Comparison of ENCODE assay signal across 29 mouse cellular contexts in genomic region chr10:71222639-71223038, GRCm38 (mm10). TPM values are rescaled to one million over a fixed set of nuclear protein-coding genes. Genes with fewer than 3 reads are reported as not detected.
A peak's percentile ranks its signal among the peaks of the same experiment; 100 is the strongest.
DNase-seq lines count a peak whose midpoint lies in the region; ATAC-seq and TF ChIP-seq lines count a peak whose summit lies in the region.
"Had no signal": no experiment of that assay in that cellular context is flagged by ENCODE, and none has a peak within 500 bp of the region (broad histone marks: within the 10 kb centered on the region; RNA-seq: fewer than 3 reads in every experiment).

No protein-coding gene starts in this region.

- 42% methylated on average over 2 of the region's 2 CpGs for WGBS in forebrain, embryonic 14.5 days
- 52% methylated on average over 2 of the region's 2 CpGs for WGBS in forebrain, postnatal 0 days
- 59% methylated on average over 2 of the region's 2 CpGs for WGBS in midbrain, embryonic 13.5 days
- 65% methylated on average over 2 of the region's 2 CpGs for WGBS in midbrain, postnatal 0 days
- WGBS in hindbrain, embryonic 13.5 days = 56% methylated on average over 2 of the region's 2 CpGs

- H3K27ac ChIP-seq in forebrain, embryonic 14.5 days (ENCODE audit: low read depth, low read length) = no peak overlapping the region; the same call in 1 of the 2 replicates
- no peak overlapping the region for H3K27ac ChIP-seq in forebrain, postnatal 0 days (ENCODE audit: low read depth, low read length)
- H3K27ac ChIP-seq in midbrain, embryonic 13.5 days = peak overlapping the region; percentile 48
- H3K27ac ChIP-seq in midbrain, postnatal 0 days (ENCODE audit: low read depth, low read length) = no peak overlapping the region
- H3K27ac ChIP-seq in hindbrain, embryonic 13.5 days = 0 out of 2 replicates have a peak overlapping the region, but pooled peaks have one; percentile 31
- H3K27ac ChIP-seq: gastrocnemius, adult 2 months; kidney, embryonic 15.5 days; liver, embryonic 12.5 days; macrophage had no signal

- TF ChIP-seq CTCF in forebrain, postnatal 0 days (IDR thresholded peaks at IDR 0.05; ENCODE audit: low read depth) = no peak
- TF ChIP-seq CTCF in midbrain, postnatal 0 days (IDR thresholded peaks at IDR 0.05) = no peak

- H3K27me3 ChIP-seq in forebrain, embryonic 14.5 days (replicated peaks; ENCODE audit: control insufficient read depth, insufficient read depth, low read length) = no peaks in the 10 kb centered on the region
- no peaks in the 10 kb centered on the region for H3K27me3 ChIP-seq in forebrain, postnatal 0 days (ENCODE audit: insufficient read depth, low read length)
- H3K27me3 ChIP-seq in midbrain, embryonic 13.5 days = no peaks in the 10 kb centered on the region
- no peaks in the 10 kb centered on the region for H3K27me3 ChIP-seq in midbrain, postnatal 0 days (ENCODE audit: insufficient read depth, low read length)
- H3K27me3 ChIP-seq in hindbrain, embryonic 13.5 days = no peaks in the 10 kb centered on the region
- H3K27me3 ChIP-seq: heart, embryonic 12.5 days; kidney, embryonic 15.5 days; liver, embryonic 12.5 days had no signal

- no peak overlapping the region for H3K4me3 ChIP-seq in forebrain, embryonic 14.5 days (ENCODE audit: low read depth, low read length)
- H3K4me3 ChIP-seq in forebrain, postnatal 0 days (ENCODE audit: low read depth, low read length) = no peak overlapping the region
- H3K4me3 ChIP-seq in midbrain, embryonic 13.5 days (replicated peaks) = no peak overlapping the region
- H3K4me3 ChIP-seq in midbrain, postnatal 0 days (ENCODE audit: low read depth, low read length) = no peak overlapping the region
- no peak overlapping the region for H3K4me3 ChIP-seq in hindbrain, embryonic 13.5 days
- H3K4me3 ChIP-seq: gastrocnemius, adult 2 months; heart, embryonic 12.5 days; kidney, embryonic 15.5 days; liver, embryonic 12.5 days had no signal

- H3K9ac ChIP-seq in forebrain, embryonic 14.5 days (ENCODE audit: low read length) = no peak overlapping the region
- H3K9ac ChIP-seq in forebrain, postnatal 0 days = no peak overlapping the region
- H3K9ac ChIP-seq in midbrain, embryonic 13.5 days (replicated peaks) = no peak overlapping the region
- H3K9ac ChIP-seq in midbrain, postnatal 0 days (replicated peaks; ENCODE audit: low read length, poor library complexity, severe bottlenecking) = no peak overlapping the region
- H3K9ac ChIP-seq in hindbrain, embryonic 13.5 days = no peak overlapping the region
- H3K9ac ChIP-seq: heart, embryonic 12.5 days; kidney, embryonic 15.5 days; liver, embryonic 12.5 days; liver, postnatal 0 days had no signal

- peaks cover 32% of the 10 kb centered on the region for H3K36me3 ChIP-seq in forebrain, embryonic 14.5 days (ENCODE audit: control insufficient read depth, insufficient read depth, low read length)
- H3K36me3 ChIP-seq in forebrain, postnatal 0 days (ENCODE audit: insufficient read depth) = peaks cover 19% of the 10 kb centered on the region
- H3K36me3 ChIP-seq in midbrain, embryonic 13.5 days = peaks cover 34% of the 10 kb centered on the region
- H3K36me3 ChIP-seq in midbrain, postnatal 0 days (ENCODE audit: insufficient read depth, low read length) = peaks cover 7% of the 10 kb centered on the region
- H3K36me3 ChIP-seq in hindbrain, embryonic 13.5 days = peaks cover 25% of the 10 kb centered on the region

- H3K4me2 ChIP-seq in forebrain, embryonic 14.5 days (ENCODE audit: low read length) = no peak overlapping the region
- no peak overlapping the region for H3K4me2 ChIP-seq in forebrain, postnatal 0 days (ENCODE audit: low read depth)
- no peak overlapping the region for H3K4me2 ChIP-seq in midbrain, embryonic 13.5 days (replicated peaks)
- H3K4me2 ChIP-seq in midbrain, postnatal 0 days (ENCODE audit: low read depth, low read length, poor library complexity, severe bottlenecking) = no peak overlapping the region
- no peak overlapping the region for H3K4me2 ChIP-seq in hindbrain, embryonic 13.5 days
- H3K4me2 ChIP-seq: heart, embryonic 12.5 days; kidney, embryonic 15.5 days; liver, embryonic 12.5 days had no signal

- H3K9me3 ChIP-seq in forebrain, embryonic 14.5 days (replicated peaks; ENCODE audit: control insufficient read depth, low read length) = no peaks in the 10 kb centered on the region
- no peaks in the 10 kb centered on the region for H3K9me3 ChIP-seq in forebrain, postnatal 0 days (ENCODE audit: low read length)
- H3K9me3 ChIP-seq in midbrain, embryonic 13.5 days = no peaks in the 10 kb centered on the region
- no peaks in the 10 kb centered on the region for H3K9me3 ChIP-seq in midbrain, postnatal 0 days (ENCODE audit: low read length)
- H3K9me3 ChIP-seq in hindbrain, embryonic 13.5 days = no peaks in the 10 kb centered on the region
- H3K9me3 ChIP-seq: kidney, embryonic 15.5 days; liver, embryonic 12.5 days had no signal

- peaks cover 3% of the 10 kb centered on the region; the same call in 1 of the 2 replicates for H3K4me1 ChIP-seq in forebrain, embryonic 14.5 days (ENCODE audit: control insufficient read depth, insufficient read depth, low read length)
- no peaks in the 10 kb centered on the region for H3K4me1 ChIP-seq in forebrain, postnatal 0 days (ENCODE audit: insufficient read depth)
- H3K4me1 ChIP-seq in midbrain, embryonic 13.5 days (replicated peaks) = peaks cover 15% of the 10 kb centered on the region
- no peaks in the 10 kb centered on the region for H3K4me1 ChIP-seq in midbrain, postnatal 0 days (ENCODE audit: insufficient read depth, low read length)
- H3K4me1 ChIP-seq in hindbrain, embryonic 13.5 days (replicated peaks) = peaks cover 10% of the 10 kb centered on the region

- peak; percentile 60 for ATAC-seq in forebrain, embryonic 14.5 days
- no peak for ATAC-seq in forebrain, postnatal 0 days
- ATAC-seq in midbrain, embryonic 13.5 days = peak; percentile 35; the same call in 1 of the 2 replicates
- ATAC-seq in midbrain, postnatal 0 days (ENCODE audit: low FRiP score) = no peak
- ATAC-seq in hindbrain, embryonic 13.5 days (ENCODE audit: low FRiP score) = no peak
- ATAC-seq: activated CD4-positive, CD25-positive, alpha-beta regulatory T cell, adult 4 months; liver, embryonic 12.5 days; liver, postnatal 0 days; lung, postnatal 0 days had no signal

- DNase-seq in forebrain, embryonic 14.5 days (ENCODE audit: low spot score) = peak; percentile 50
- DNase-seq in forebrain, postnatal 0 days = no peak
- DNase-seq in midbrain, postnatal 0 days (ENCODE audit: low spot score) = no peak
- peak; percentile 25 for DNase-seq in ZHBTc4 (ENCODE audit: low read depth, low spot score)
- DNase-seq in lung, postnatal 14 days = no peak
- DNase-seq in lung, adult 18-20 months = no peak
- DNase-seq: adrenal gland, adult 2 months; adrenal gland, postnatal 36 days; cerebellum, adult 8-10 months; cerebellum, postnatal 36 days; gastrocnemius, adult 2 months; gastrocnemius, postnatal 36 days; heart, adult 18-20 months; heart, postnatal 10 days; kidney, adult 18-20 months; kidney, postnatal 25 days; left cerebral cortex, postnatal 4 days; liver, postnatal 0 days; right cerebral cortex, postnatal 4 days; thymus, adult 2 months; thymus, postnatal 36 days had no signal

RNA-seq across cellular contexts. Expression of gene Tfam, which starts 15.4 kb away (rescaled TPM):
- polyA plus RNA-seq in forebrain, embryonic 14.5 days (2014; fragmentation: Nextera tagmentation; extraction: Ambion mirVana) = 56.8 and 67.0 TPM in 2 replicates
- total RNA-seq in forebrain, postnatal 0 days (2014; rRNA removed) = 25.1 and 50.9 TPM in 2 replicates
- 46.9 and 47.7 TPM in 2 replicates for polyA plus RNA-seq in forebrain, postnatal 0 days (2015; fragmentation: Nextera tagmentation; extraction: Ambion mirVana)
- polyA plus RNA-seq in midbrain, embryonic 13.5 days (2015; fragmentation: Nextera tagmentation; extraction: Ambion mirVana) = 57.9 and 58.5 TPM in 2 replicates
- 14.1 and 16.7 TPM in 2 replicates for total RNA-seq in midbrain, postnatal 0 days (2014; rRNA removed)
- polyA plus RNA-seq in midbrain, postnatal 0 days (2015; fragmentation: Nextera tagmentation; extraction: Ambion mirVana) = 37.9 and 43.5 TPM in 2 replicates
- 56.1 and 56.5 TPM in 2 replicates for polyA plus RNA-seq in hindbrain, embryonic 13.5 days (2015; fragmentation: Nextera tagmentation; extraction: Ambion mirVana)

Comparison
In these comparisons a context has a peak if more than half of its experiments do, and no peak if none do; other contexts are left out.
1. ATAC-seq: peak in forebrain, embryonic 14.5 days (single experiment) and midbrain, embryonic 13.5 days (single experiment); none in forebrain, postnatal 0 days (single experiment), midbrain, postnatal 0 days (single experiment) and hindbrain, embryonic 13.5 days (single experiment).
2. DNase-seq: peak in forebrain, embryonic 14.5 days (single experiment) and ZHBTc4 (single experiment); none in forebrain, postnatal 0 days (single experiment), midbrain, postnatal 0 days (single experiment), lung, postnatal 14 days (single experiment) and lung, adult 18-20 months (0 of 2).
3. H3K27ac ChIP-seq: peak in midbrain, embryonic 13.5 days (single experiment) and hindbrain, embryonic 13.5 days (single experiment); none in forebrain, embryonic 14.5 days (single experiment), forebrain, postnatal 0 days (single experiment) and midbrain, postnatal 0 days (single experiment).